Mouse (Mus musculus): ENCODE data around the gene Iffo2. TPM values are rescaled to one million over a fixed set of nuclear protein-coding genes. Genes with fewer than 3 reads are reported as not detected.

Gene Iffo2
- polyA plus RNA-seq, 1 experiment from 2014 or later: 5.3 TPM

- Histone ChIP-seq H3K9ac (no peak overlapping the region), H3K27me3 (no peaks in the 10 kb centered on the region), H3K36me3 (peaks cover 22% of the 10 kb centered on the region), H3K4me3 (no peak overlapping the region), H3K4me1 (replicated peaks) (peaks cover 42% of the 10 kb centered on the region), H3K27ac (replicated peaks) (no peak overlapping the region), H3K4me2 (no peak overlapping the region), H3K9me3 (no peaks in the 10 kb centered on the region)
- WGBS: 85% methylated on average over 6 of the region's 6 CpGs
- no peak for ATAC-seq (ENCODE audit: low read depth)
Measured at GRCm38 (mm10) chr4:139619765-139620164, 89.4 kb downstream of the Iffo2 start.

- peak within 1 kb of the TSS; percentile 70 for H3K4me2 ChIP-seq
- peak within 1 kb of the TSS; percentile 62 for H3K4me3 ChIP-seq
- H3K27me3 ChIP-seq: no peaks in the 10 kb centered on the region
- no peaks in the 10 kb centered on the region for H3K36me3 ChIP-seq
- H3K9me3 ChIP-seq: no peaks in the 10 kb centered on the region
- ATAC-seq (ENCODE audit: low read depth): peak; percentile 100
- peak within 1 kb of the TSS; percentile 88 for H3K27ac ChIP-seq (replicated peaks)
- H3K9ac ChIP-seq: peak within 1 kb of the TSS; percentile 77
- under 1% methylated on average over 33 of the region's 38 CpGs for WGBS
- peaks cover 29% of the 10 kb centered on the region for H3K4me1 ChIP-seq (replicated peaks)
Measured at GRCm38 (mm10) chr4:139622373-139623282, 92.3 kb downstream of the Iffo2 start, which contains the start of gene Aldh4a1. TSS of gene Aldh4a1 (plus strand) at chr4:139622866.

DNA sequence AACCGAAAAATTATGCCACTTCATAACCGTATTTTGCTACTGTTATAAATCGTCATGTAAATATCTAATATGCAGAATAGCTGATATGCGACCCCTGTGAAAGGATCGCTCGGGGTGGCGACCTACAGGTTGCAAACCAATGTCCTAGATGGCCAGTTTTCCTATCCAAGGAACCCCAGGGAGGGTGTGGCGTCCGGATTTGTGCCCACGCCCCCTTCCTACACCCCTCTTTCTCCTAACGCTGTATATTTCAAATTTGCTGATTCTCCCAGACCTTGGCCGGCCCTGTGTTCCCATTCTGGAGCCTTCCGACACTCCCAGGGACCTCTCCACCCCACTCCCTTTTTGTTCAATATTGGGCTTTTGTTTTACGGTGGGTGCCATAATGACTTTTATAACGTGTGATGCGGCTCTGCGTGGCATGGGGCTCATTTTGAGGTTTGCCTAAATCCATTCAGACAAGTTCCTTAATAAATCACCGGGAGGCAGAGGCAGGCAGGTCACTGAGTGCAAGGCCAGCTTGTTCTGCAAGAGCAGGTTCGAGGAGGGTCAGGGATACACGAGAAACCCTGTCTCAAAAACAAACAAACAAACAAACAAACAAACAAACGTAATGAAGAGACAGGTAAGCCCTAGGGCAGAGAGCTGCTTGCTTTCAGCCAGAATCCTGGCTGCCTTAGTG, 93.2 kb downstream of the Iffo2 start:
- ATAC-seq (ENCODE audit: low read depth): no peak
- no peaks in the 10 kb centered on the region for H3K9me3 ChIP-seq
- H3K27me3 ChIP-seq: no peaks in the 10 kb centered on the region
- peak overlapping the region; percentile 88; the same call in 1 of the 2 replicates for H3K27ac ChIP-seq (replicated peaks)
- peak overlapping the region; percentile 62 for H3K4me3 ChIP-seq
- peak overlapping the region; percentile 70 for H3K4me2 ChIP-seq
- H3K4me1 ChIP-seq (replicated peaks): peaks cover 27% of the 10 kb centered on the region
- H3K9ac ChIP-seq: peak overlapping the region; percentile 77
- no peaks in the 10 kb centered on the region for H3K36me3 ChIP-seq
- WGBS: 16% methylated on average over 21 of the region's 21 CpGs

- H3K4me3 ChIP-seq: peak overlapping the region; percentile 62
- H3K9ac ChIP-seq: peak overlapping the region; percentile 77
- peaks cover 27% of the 10 kb centered on the region for H3K4me1 ChIP-seq (replicated peaks)
- WGBS: 55% methylated on average over 5 of the region's 5 CpGs
- H3K27me3 ChIP-seq: no peaks in the 10 kb centered on the region
- no peak overlapping the region for H3K27ac ChIP-seq (replicated peaks)
- ATAC-seq (ENCODE audit: low read depth): no peak
- H3K36me3 ChIP-seq: no peaks in the 10 kb centered on the region
- no peaks in the 10 kb centered on the region for H3K9me3 ChIP-seq
- peak overlapping the region; percentile 70 for H3K4me2 ChIP-seq
Measured at GRCm38 (mm10) chr4:139624116-139624489, 93.8 kb downstream of the Iffo2 start.

DNA sequence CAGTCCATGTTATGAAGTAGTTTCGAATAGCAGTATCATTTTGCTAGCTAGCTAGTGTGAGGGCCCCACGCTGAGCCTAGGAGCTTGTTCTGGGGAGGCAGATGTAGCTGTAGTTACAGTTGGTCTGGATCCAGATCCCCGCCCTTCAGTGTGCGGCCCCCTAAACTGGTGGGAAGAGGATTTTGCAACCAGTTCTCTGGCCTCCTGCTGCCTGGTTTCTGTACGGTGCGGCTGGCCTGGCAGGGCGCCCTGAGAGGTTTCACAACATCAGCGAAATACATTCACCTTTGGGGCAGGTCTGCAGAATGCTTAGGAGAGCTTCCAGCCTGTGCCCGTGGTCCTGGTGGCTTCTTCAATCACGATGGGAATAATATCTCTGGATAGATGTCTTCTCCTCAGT, 94.4 kb downstream of the Iffo2 start:
- Histone ChIP-seq H3K9me3 (no peaks in the 10 kb centered on the region), H3K4me3 (0 out of 2 replicates have a peak overlapping the region, but pooled peaks have one; percentile 62), H3K4me2 (peak overlapping the region; percentile 70), H3K4me1 (replicated peaks) (peaks cover 27% of the 10 kb centered on the region), H3K9ac (peak overlapping the region; percentile 77), H3K27me3 (no peaks in the 10 kb centered on the region), H3K27ac (replicated peaks) (peak overlapping the region; percentile 13; the same call in 1 of the 2 replicates), H3K36me3 (no peaks in the 10 kb centered on the region)
- 82% methylated on average over 10 of the region's 10 CpGs for WGBS
- ATAC-seq (ENCODE audit: low read depth): no peak

DNA sequence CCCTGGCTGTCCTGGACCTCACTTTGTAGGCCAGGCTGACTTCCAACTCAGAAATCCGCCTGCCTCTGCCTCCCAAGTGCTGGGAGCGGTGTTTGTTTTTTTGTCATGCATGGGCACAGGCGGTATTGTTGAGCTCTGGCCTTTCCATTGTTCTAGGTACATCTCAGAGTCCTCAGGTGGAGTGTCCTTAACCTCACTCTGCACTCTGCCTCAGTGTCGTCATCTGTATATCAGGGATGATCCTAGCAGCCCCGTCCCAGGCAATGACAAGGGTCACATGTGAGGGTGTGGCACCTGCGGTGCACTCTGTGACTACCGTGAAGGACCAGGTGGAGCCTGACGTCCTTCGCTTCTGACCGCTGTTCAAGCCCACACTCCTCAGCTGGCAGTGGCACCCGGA, 97.0 kb downstream of the Iffo2 start:
- Histone ChIP-seq H3K9ac (no peak overlapping the region), H3K36me3 (no peaks in the 10 kb centered on the region), H3K9me3 (no peaks in the 10 kb centered on the region), H3K4me2 (no peak overlapping the region), H3K4me1 (replicated peaks) (peaks cover 22% of the 10 kb centered on the region), H3K27me3 (no peaks in the 10 kb centered on the region), H3K27ac (replicated peaks) (no peak overlapping the region), H3K4me3 (no peak overlapping the region)
- no peak for ATAC-seq (ENCODE audit: low read depth)
- 94% methylated on average over 11 of the region's 11 CpGs for WGBS

DNA sequence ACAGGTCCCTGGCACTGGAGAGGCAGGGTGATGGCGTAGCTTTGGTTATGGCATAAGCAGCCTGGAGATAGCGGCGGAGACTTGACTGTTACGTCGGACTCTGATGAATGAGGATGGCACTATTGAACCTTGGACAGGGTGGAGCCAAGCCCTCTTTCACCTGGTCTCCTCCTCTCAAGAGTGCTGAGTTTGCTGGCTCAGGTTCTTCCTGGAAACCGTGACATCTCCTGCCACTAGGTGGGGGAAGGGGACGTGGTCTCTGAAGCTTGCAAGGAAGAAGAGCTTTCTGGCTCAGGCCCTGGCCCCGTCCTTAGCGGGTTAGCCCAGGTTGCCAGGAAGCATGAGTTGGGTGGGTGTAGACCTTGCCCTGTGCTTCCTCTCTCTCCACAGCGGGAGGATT, 99.8 kb downstream of the Iffo2 start:
- Histone ChIP-seq H3K27me3 (no peaks in the 10 kb centered on the region), H3K4me3 (no peak overlapping the region), H3K4me2 (no peak overlapping the region), H3K9ac (no peak overlapping the region), H3K4me1 (replicated peaks) (peaks cover 4% of the 10 kb centered on the region), H3K27ac (replicated peaks) (no peak overlapping the region), H3K36me3 (0 out of 2 replicates have a peak, but pooled peaks cover 5% of the 10 kb centered on the region), H3K9me3 (no peaks in the 10 kb centered on the region)
- WGBS: 80% methylated on average over 10 of the region's 10 CpGs
- ATAC-seq (ENCODE audit: low read depth): no peak

- Histone ChIP-seq H3K4me1 (replicated peaks) (peaks cover 10% of the 10 kb centered on the region), H3K27ac (replicated peaks) (no peak overlapping the region), H3K36me3 (0 out of 2 replicates have a peak, but pooled peaks cover 12% of the 10 kb centered on the region), H3K4me3 (no peak overlapping the region), H3K9me3 (no peaks in the 10 kb centered on the region), H3K4me2 (no peak overlapping the region), H3K27me3 (no peaks in the 10 kb centered on the region), H3K9ac (no peak overlapping the region)
- 79% methylated on average over 5 of the region's 5 CpGs for WGBS
- ATAC-seq (ENCODE audit: low read depth): no peak
Measured at GRCm38 (mm10) chr4:139631141-139631540, 100.8 kb downstream of the Iffo2 start.

DNA sequence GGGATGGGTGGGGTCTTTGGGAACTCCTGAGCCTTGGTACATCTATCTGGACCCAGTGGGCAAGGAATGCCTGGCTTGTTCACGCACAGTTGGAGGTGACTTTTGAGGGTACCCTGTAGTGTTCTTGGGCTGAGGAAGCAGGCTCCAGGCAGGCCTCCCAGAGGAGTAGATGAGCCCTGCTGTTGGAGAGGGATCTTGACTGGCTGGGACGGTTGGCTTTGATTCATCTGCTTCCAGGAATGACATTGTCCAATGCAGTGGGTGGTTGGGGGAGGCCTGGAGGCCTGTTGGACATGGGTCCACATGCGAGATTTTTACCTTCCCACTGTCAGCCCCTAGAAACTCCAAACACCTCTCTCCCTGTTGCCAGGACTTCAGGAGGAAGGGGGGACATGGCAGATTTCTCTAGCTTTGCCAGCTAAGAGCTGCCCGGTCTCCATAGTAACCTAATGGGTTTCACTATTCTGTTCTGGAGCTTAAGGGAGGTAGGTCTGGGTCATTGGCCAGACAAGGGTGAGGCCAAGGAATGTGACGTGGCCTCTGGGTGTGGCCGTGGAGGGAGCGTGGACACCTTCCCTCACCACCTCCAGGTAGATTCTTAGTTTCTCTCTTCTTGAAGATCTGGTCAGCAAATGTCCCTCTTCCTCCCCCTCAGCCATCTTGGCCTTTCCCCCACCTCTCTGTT, 101.4 kb downstream of the Iffo2 start:
- no peak for ATAC-seq (ENCODE audit: low read depth)
- Histone ChIP-seq H3K27ac (replicated peaks) (no peak overlapping the region), H3K36me3 (0 out of 2 replicates have a peak, but pooled peaks cover 12% of the 10 kb centered on the region), H3K9ac (no peak overlapping the region), H3K27me3 (no peaks in the 10 kb centered on the region), H3K4me1 (replicated peaks) (peaks cover 10% of the 10 kb centered on the region), H3K4me2 (no peak overlapping the region), H3K4me3 (no peak overlapping the region), H3K9me3 (no peaks in the 10 kb centered on the region)
- WGBS: 82% methylated on average over 7 of the region's 7 CpGs

- H3K4me2 ChIP-seq: no peak overlapping the region
- H3K4me1 ChIP-seq (replicated peaks): peaks cover 10% of the 10 kb centered on the region
- no peaks in the 10 kb centered on the region for H3K9me3 ChIP-seq
- no peak overlapping the region for H3K4me3 ChIP-seq
- no peak for ATAC-seq (ENCODE audit: low read depth)
- H3K27ac ChIP-seq (replicated peaks): no peak overlapping the region
- H3K36me3 ChIP-seq: peaks cover 16% of the 10 kb centered on the region; the same call in 1 of the 2 replicates
- WGBS: 85% methylated on average over 10 of the region's 10 CpGs
- no peak overlapping the region for H3K9ac ChIP-seq
- no peaks in the 10 kb centered on the region for H3K27me3 ChIP-seq
Measured at GRCm38 (mm10) chr4:139632254-139632580, 101.9 kb downstream of the Iffo2 start.

- Histone ChIP-seq H3K27me3 (peaks cover 6% of the 10 kb centered on the region), H3K4me3 (no peak overlapping the region), H3K27ac (replicated peaks) (no peak overlapping the region; the same call in 1 of the 2 replicates), H3K4me2 (no peak overlapping the region), H3K9ac (no peak overlapping the region), H3K36me3 (peaks cover 29% of the 10 kb centered on the region), H3K9me3 (no peaks in the 10 kb centered on the region), H3K4me1 (replicated peaks) (peaks cover 31% of the 10 kb centered on the region)
- no peak for ATAC-seq (ENCODE audit: low read depth)
- 27% methylated on average over 7 of the region's 7 CpGs for WGBS
Measured at GRCm38 (mm10) chr4:139636373-139636772, 106.0 kb downstream of the Iffo2 start.

DNA sequence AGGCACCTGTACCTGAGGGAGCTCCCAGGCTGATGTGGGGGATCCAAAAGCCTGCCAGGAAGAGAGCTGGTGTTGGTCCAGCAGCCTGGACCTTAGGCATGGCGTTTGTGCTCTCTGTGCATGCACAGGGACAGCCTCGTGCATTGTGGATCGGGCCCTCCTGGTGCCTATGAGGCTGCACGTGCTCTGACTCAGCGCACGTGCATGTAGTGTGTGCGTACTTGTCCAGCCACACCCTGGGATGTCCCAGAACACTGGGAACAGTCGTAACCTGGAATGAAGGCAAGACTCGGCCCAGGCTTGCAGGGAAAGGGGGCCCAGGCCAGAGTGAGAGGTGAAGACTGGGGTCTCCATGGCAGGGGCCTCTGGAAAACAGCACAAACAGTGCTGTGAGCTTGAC, 107.5 kb downstream of the Iffo2 start:
- 88% methylated on average over 9 of the region's 9 CpGs for WGBS
- H3K9ac ChIP-seq: no peak overlapping the region
- H3K36me3 ChIP-seq: peaks cover 29% of the 10 kb centered on the region
- no peak for ATAC-seq (ENCODE audit: low read depth)
- no peaks in the 10 kb centered on the region for H3K9me3 ChIP-seq
- peaks cover 43% of the 10 kb centered on the region for H3K4me1 ChIP-seq (replicated peaks)
- H3K27me3 ChIP-seq: peaks cover 20% of the 10 kb centered on the region
- H3K27ac ChIP-seq (replicated peaks): no peak overlapping the region
- no peak overlapping the region for H3K4me2 ChIP-seq
- H3K4me3 ChIP-seq: no peak overlapping the region
